Mouse (Mus musculus) cortical plate, adult 2 months (tissue): ENCODE results near the gene Trat1. TPM values are rescaled to one million over a fixed set of nuclear protein-coding genes. Genes with fewer than 3 reads are reported as not detected.

Experiments
- H3K27ac ChIP-seq: fragments of 200-500 bp; 2 replicates; pipeline ENCODE4 v1.5.1; 2012; ENCODE audit warnings: low read length, control low read depth, inconsistent platforms; ENCODE audit not compliant: insufficient read depth
- H3K4me1 ChIP-seq: fragments of 200-500 bp; 2 replicates; pipeline ENCODE4 v1.6.1; 2011; ENCODE audit warnings: low read length; ENCODE audit not compliant: control insufficient read depth, insufficient read depth
- H3K4me3 ChIP-seq: fragments of 200-500 bp; 2 replicates; pipeline ENCODE4 v1.5.1; 2011; ENCODE audit warnings: mild to moderate bottlenecking, low read length, control low read depth; ENCODE audit not compliant: insufficient read depth
- CTCF ChIP-seq: fragments of 200-500 bp; IDR thresholded peaks from 2 replicates; pipeline ENCODE4 v1.5.1; 2011; ENCODE audit warnings: mild to moderate bottlenecking, control low read depth, low read length; ENCODE audit not compliant: insufficient read depth; ENCODE audit errors: extremely low read depth
- POLR2A ChIP-seq: fragments of 200-500 bp; IDR thresholded peaks from 2 replicates; pipeline ENCODE4 v1.6.1; 2011; ENCODE audit warnings: mild to moderate bottlenecking, low read length, control low read depth; ENCODE audit not compliant: insufficient read depth; ENCODE audit errors: extremely low read depth
- polyA plus RNA-seq: library from polyadenylated mRNA; depleted of rRNA; stranded (reverse); fragments of >200 nt; gene quantifications from 2 replicates; pipeline ENCODE4 v1.2.3, GENCODE M21; 2012; rRNA removed

Gene Trat1
- 0.58 and 1.4 TPM in 2 replicates for polyA plus RNA-seq

DNA sequence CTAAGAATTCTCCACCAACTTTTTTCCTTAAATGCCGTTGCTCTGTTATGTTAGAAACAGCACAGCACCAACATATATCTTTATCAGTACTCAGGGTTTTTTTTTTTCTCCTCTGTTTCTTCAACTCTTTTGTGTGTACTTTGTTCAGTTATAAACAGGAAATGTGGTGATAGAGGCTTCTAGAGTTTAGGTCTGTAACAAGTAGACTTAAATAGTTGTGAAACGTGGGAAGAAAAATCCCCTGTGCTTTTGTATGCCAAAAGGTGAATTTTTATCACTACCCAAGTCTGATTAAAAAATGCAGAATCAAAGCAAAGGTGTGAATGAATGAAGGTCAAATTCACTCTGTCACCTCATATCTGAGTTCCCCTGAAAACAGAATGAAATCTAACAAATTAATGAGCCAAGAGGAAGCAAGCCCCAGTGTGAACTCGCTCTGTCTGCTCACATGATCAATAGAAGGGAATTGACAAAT is at the start of gene Trat1:
Gene Trat1, minus strand, starts transcription at position 51 of the 475 bp plus-strand sequence.
- Histone ChIP-seq H3K4me3 (no peak within 1 kb of the TSS), H3K4me1 (no peaks in the 10 kb centered on the region), H3K27ac (no peak within 1 kb of the TSS)
- TF ChIP-seq POLR2A (no peak), CTCF (no peak)

DNA sequence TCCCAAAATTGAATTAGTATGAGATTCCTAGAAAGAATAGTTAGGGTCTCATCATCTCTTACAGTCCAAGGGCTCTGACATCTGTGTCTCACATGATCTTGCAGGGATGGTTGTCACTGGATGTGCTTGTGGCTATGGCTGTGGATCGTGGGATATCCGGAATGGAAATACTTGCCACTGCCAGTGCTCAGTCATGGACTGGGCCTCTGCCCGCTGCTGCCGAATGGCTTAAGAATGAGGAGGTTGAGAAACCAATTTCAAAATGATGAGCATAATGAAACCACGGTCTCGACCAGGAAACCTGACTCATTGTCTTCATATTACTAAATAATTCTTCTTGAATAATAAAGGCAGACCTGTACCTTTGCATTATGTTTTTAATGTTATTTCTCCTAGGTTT is 46.7 kb upstream of the Trat1 start:
- Histone ChIP-seq H3K4me1 (no peaks in the 10 kb centered on the region), H3K4me3 (no peak overlapping the region), H3K27ac (no peak overlapping the region)
- TF ChIP-seq POLR2A (no peak), CTCF (no peak)

DNA sequence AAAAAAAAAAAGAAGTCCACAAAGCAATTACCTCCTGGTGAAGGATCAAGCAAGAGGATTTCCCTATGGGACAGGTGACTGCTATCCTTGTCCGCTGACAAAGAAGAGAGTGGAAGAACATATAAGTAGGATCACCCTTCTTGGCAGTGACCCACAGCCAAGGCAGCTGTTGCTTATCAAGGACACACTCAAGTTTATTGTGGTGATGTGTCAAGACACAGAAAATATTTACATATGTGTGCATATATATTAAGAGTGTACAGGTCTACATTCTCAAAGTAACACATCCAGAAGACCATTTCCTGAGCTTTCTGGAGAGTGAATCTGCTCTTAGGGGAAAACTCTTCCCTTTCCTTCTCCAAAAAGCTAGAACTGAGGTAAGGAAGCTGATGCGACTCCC is 44.9 kb upstream of the Trat1 start, which contains the start of gene Retnlb:
Gene Retnlb, plus strand, starts transcription at position 162 of the 400 bp plus-strand sequence.
- Histone ChIP-seq H3K27ac (no peak within 1 kb of the TSS), H3K4me1 (no peaks in the 10 kb centered on the region), H3K4me3 (no peak within 1 kb of the TSS)
- TF ChIP-seq CTCF (no peak), POLR2A (no peak)

DNA sequence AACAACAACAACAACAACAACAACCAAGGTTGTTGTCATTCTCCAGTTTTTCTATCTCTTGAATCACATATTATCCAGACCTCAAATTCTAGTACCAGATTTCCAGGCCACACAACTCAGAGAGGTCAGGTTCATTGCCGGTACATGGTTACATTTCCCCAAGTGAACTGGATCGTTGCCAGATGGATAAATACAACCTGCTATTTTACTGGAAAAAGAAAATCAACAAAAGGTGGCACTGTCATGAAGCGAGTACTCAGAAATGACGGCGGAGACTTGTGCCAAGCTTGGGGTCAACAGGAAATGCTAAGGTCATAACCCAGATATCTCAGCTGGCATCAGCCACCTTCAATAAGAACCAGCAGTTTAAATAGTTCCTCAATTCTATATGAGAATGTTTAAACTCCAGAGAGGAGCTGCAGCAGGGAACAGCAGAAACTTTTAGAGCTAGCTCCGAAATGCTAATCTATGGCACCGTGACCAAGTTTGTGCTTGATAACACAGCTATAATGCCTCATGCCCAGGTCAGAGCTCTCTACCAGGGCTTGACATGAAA is 40.1 kb upstream of the Trat1 start:
- Histone ChIP-seq H3K4me1 (no peaks in the 10 kb centered on the region), H3K4me3 (no peak overlapping the region), H3K27ac (no peak overlapping the region)
- TF ChIP-seq CTCF (no peak), POLR2A (no peak)

DNA sequence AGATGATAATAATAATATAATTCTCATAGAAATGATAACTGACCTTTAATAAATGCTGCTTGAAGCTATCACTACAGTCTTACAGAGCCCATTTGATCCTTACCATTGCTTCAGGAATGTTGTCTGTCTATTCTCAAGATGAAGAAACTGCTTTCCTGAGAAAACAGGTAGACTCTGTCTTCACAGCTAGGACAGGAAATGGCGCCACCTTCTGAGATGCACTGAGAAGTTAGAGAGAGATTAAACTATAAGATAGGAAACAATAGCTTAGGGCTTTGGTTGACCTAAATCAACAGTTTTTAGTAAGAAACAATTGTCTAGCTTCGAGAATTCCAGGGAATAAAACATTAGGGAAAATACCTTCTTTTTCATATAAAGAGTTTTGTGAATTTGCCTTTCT is 37.6 kb upstream of the Trat1 start:
- no peaks in the 10 kb centered on the region for H3K4me1 ChIP-seq
- no peak overlapping the region for H3K4me3 ChIP-seq
- TF ChIP-seq CTCF: no peak
- H3K27ac ChIP-seq: no peak overlapping the region

DNA sequence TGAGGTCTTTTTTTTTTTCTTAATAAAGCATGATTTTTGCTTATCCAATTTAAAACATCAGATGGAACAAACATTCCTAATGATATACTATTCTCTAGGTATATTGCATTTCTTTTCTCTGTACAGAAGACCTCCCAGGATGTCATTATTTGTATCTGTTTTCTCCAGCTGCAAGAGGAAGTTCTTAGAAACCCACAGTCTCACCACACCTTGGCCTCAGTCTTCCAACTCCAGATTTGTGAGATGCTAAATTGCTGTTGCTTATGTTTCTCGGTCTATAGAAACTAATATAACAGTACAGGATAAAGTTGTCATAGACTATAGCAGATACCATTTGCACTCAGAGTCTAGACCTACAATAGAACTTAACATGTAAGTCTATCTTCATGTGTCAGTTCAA is 34.7 kb upstream of the Trat1 start:
- no peaks in the 10 kb centered on the region for H3K4me1 ChIP-seq
- no peak overlapping the region for H3K4me3 ChIP-seq
- no peak overlapping the region for H3K27ac ChIP-seq
- TF ChIP-seq CTCF (no peak), POLR2A (no peak)

DNA sequence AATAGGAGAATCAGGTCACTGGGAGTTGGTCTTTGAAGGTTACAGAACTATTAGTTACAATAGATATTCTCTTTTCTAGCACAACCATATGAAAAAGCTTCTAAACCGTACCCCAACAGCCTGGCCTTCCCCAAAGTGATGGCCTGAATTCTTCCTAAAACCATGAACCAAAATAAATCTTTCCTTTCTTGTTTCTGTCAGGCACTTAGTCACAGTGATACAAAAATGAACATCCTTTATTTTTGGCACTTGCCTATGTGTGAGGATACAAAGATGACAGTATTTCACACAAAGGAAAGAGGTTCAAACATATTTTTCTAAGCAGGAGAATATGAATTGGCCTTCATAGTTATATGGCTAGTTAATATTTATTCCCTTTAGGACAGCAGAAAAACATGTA is 33.6 kb upstream of the Trat1 start:
- Histone ChIP-seq H3K4me1 (no peaks in the 10 kb centered on the region), H3K4me3 (no peak overlapping the region), H3K27ac (no peak overlapping the region)
- TF ChIP-seq CTCF (no peak), POLR2A (no peak)

DNA sequence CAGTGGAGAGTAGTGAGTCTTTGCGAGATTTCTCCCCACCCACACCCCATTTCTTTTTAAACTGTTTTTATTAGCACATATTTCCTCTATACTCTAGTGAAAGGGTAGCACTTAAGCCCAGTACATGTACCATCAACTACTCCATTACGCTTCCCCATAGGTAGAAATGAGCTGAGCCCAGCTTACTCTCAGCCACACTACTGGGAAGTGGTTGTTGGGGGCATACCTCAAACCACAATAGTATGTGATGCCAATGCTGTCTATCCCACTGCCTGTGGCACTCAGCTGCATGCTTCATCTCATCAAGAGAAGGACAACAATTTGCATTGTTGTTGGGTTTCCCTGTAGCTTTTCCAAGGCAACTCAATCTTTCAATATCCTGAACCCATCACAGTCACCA is 29.1 kb upstream of the Trat1 start:
- H3K27ac ChIP-seq: no peak overlapping the region
- H3K4me1 ChIP-seq: no peaks in the 10 kb centered on the region
- H3K4me3 ChIP-seq: no peak overlapping the region
- TF ChIP-seq CTCF (no peak), POLR2A (no peak)

DNA sequence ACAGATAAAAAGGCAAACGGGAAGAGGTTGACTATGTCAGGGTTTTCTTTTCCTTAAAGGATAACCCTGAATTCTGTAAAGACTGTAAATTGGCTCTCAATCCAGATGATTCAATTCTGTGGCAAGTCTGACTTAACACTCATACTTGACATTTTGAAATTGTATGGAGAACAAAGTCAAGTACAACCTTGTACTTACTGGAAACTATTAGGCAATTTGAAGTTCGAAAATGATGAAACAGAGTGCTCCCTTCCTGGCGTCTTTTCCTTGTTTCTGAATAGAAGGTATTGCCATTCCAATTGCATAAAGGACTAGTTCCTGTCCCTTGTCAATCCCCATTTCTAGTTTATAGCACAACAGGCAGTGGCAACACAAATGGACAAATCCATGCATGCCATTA is 27.6 kb upstream of the Trat1 start:
- TF ChIP-seq CTCF (no peak), POLR2A (no peak)
- H3K27ac ChIP-seq: no peak overlapping the region
- no peaks in the 10 kb centered on the region for H3K4me1 ChIP-seq
- no peak overlapping the region for H3K4me3 ChIP-seq

DNA sequence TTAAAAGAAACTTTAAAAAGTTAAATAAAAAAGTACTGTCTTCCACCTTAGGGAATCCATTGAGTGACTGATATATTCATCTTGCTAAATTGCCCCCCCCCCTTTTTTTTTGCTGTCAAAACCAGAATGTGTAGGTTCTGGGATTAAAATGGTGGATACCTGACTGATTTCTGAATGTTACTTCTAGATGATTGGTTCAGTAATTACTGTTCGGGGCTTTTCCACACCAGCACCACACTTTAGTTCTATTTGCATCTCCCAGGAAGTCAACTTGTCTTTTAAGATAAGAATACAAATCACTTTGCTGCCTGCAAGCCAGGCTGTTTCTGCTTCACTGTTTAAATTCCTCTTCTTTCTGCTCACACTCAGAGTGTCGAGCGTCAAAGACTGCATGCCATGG is 26.5 kb upstream of the Trat1 start:
- no peak for TF ChIP-seq POLR2A
- TF ChIP-seq CTCF: no peak
- Histone ChIP-seq H3K4me3 (no peak overlapping the region), H3K27ac (no peak overlapping the region), H3K4me1 (no peaks in the 10 kb centered on the region)

DNA sequence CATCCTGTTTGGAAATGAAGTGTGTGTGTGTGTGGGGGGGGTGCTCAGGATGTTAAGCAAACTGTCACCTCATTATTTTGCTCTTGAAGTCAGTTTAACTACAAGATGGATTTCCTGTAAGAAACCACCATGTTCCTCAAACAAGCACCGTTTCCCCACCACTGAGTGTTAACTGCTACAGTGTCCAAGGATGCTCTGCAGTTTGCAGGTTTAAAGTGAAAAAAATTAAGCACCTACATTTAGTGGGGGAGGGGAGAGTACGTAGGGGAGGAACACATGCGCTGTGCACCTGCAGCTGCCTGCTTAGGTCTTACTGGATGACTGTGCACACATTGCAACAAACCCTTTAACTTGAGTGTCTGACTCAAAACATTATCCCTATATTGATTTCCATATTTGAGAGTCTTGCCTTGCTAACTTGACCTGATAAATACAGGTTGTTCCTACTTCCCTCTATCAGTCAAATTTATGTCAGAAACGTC is 16.9 kb upstream of the Trat1 start:
- Histone ChIP-seq H3K4me1 (no peaks in the 10 kb centered on the region), H3K27ac (no peak overlapping the region), H3K4me3 (no peak overlapping the region)
- no peak for TF ChIP-seq CTCF
- no peak for TF ChIP-seq POLR2A
